Mouse (Mus musculus): ENCODE results near the gene Lrrfip1. TPM values are rescaled to one million over a fixed set of nuclear protein-coding genes. Genes with fewer than 3 reads are reported as not detected.

Lrrfip1 gene
- polyA plus RNA-seq, 1 experiment: 12.2 TPM

DNA sequence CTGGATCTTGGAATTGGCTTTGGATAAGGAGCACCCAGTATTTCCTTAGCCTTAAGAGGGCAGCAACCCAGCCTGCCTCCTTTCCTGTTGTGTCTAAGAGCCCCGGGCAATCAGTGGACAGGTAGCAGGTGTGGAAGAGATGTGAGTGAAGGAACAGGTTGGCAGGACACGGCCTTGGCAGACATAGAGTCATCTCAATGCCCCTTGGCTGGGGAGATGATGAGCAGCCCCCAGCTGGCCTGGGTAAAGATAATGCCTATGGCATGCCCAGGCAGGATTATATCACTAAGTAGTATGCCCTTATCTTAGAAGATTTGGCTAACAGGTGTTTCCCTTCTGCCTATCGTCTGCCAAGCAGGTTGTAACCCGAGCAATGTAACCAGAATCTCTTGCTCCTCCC, 1.4 kb upstream of the Lrrfip1 start:
- Histone ChIP-seq H3K9me3 (peaks cover 11% of the 10 kb centered on the region), H3K4me1 (peaks cover 49% of the 10 kb centered on the region), H3K27me3 (replicated peaks) (peaks cover 46% of the 10 kb centered on the region), H3K36me3 (replicated peaks; ENCODE audit: low read length) (peaks cover 5% of the 10 kb centered on the region), H3K4me3 (replicated peaks) (no peak overlapping the region)
- TF ChIP-seq GATA1 (IDR thresholded peaks at IDR 0.05; ENCODE audit: borderline replicate concordance, low read length) (no peak), FLI1 (IDR thresholded peaks at IDR 0.05; ENCODE audit: low read length) (no peak)

DNA sequence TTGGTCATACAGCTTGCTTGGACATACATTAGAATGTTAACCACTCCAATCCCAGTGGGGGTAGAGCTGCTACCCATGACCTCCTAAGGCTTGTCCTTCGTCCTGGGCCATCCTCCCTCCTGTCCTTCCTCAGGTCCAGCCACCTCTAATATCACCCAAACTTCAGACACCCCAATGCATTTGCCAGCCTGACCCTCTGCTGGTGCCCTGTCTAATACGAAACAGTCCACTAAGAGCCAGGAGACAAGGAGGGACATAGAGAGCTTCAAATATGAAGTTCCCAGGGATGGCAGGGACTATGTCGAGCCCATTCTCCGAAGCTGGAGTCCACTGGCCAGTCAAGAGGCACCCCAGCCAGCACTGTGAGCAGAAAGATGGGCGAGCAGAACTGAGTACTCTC, 896 bp upstream of the Lrrfip1 start:
- Histone ChIP-seq H3K27me3 (replicated peaks) (peaks cover 46% of the 10 kb centered on the region), H3K36me3 (replicated peaks; ENCODE audit: low read length) (peaks cover 7% of the 10 kb centered on the region), H3K9me3 (peaks cover 11% of the 10 kb centered on the region), H3K4me3 (replicated peaks) (peak overlapping the region; percentile 97), H3K4me1 (peaks cover 54% of the 10 kb centered on the region)
- TF ChIP-seq GATA1 (IDR thresholded peaks at IDR 0.05; ENCODE audit: borderline replicate concordance, low read length): no peak
- TF ChIP-seq FLI1 (IDR thresholded peaks at IDR 0.05; ENCODE audit: low read length): no peak

DNA sequence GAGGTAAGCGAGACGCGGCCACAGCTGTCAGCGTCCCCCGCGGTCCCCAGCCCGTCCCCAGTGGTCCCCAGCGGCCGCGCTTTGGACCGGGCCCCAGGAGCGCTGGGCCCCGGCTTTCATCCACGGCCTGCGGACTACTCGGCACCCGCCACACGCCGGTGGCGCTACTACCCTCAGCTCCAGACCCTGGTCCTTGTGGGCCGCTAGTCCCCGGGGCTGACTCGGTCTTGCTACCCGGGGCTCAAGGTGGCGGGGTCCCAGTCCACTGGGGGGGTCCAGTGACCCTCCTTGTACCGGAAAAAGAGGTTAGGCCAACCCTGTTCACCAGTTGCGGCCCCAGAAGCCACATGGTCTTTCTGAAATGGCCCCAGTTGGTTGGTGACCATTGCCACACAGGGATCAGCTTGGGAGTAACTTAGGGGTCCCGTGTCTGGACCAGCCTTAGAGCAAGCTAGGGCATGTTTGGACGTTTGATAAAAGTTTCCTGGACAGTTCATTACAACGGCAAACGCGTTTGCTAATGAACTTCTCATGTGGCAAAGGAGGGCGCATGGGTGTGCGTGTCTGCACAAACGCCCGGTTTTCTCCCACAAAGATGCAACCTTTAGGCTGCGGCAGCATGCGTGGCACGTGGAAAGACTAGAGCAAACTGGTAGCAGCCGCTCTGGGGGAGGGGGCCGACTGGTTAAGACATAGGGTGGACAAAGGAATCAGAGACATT, 514 bp downstream of the Lrrfip1 start:
- Histone ChIP-seq H3K4me1 (peaks cover 68% of the 10 kb centered on the region), H3K9me3 (peaks cover 11% of the 10 kb centered on the region), H3K4me3 (replicated peaks) (peak overlapping the region; percentile 97), H3K36me3 (replicated peaks; ENCODE audit: low read length) (peaks cover 10% of the 10 kb centered on the region), H3K27me3 (replicated peaks) (peaks cover 46% of the 10 kb centered on the region)
- TF ChIP-seq FLI1 (IDR thresholded peaks at IDR 0.05; ENCODE audit: low read length): no peak
- no peak for TF ChIP-seq GATA1 (IDR thresholded peaks at IDR 0.05; ENCODE audit: borderline replicate concordance, low read length)

DNA sequence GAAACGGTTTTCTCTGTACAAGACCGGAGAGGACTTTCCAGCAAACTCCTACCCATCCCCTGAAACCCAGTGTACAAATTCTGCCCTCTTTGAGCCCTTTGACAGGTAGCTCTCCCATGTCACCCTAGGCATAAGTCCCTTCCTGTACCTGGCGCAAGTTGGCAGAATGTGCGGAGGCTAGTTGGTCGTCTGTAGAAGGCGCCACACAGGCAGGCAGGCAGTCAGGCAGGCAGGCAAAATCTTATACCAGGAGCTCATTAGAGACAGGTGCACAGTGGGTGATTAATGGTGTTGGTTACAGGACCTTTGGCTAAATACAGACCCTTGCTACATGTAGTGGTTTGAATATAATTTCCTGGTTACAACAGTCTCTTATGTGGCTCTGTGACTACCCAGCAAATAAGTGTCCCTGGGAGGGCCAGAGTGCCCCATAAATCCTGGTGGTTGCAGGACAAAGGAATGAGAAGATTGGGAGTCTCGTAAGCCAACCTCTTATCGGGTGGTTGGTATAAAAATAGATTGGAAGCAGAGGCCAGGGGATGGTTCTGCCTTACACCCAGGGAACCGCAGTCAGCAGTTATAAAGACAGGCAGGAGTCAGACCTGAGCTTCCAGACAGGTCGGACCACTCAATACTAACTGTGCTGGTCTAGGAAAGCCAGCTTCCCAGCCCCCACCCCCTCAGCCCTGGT, 1.5 kb downstream of the Lrrfip1 start:
- Histone ChIP-seq H3K27me3 (replicated peaks) (peaks cover 46% of the 10 kb centered on the region), H3K9me3 (peaks cover 11% of the 10 kb centered on the region), H3K4me1 (peaks cover 68% of the 10 kb centered on the region), H3K4me3 (replicated peaks) (peak overlapping the region; percentile 97), H3K36me3 (replicated peaks; ENCODE audit: low read length) (peaks cover 10% of the 10 kb centered on the region)
- TF ChIP-seq FLI1 (IDR thresholded peaks at IDR 0.05; ENCODE audit: low read length): no peak
- TF ChIP-seq GATA1 (IDR thresholded peaks at IDR 0.05; ENCODE audit: borderline replicate concordance, low read length): no peak

DNA sequence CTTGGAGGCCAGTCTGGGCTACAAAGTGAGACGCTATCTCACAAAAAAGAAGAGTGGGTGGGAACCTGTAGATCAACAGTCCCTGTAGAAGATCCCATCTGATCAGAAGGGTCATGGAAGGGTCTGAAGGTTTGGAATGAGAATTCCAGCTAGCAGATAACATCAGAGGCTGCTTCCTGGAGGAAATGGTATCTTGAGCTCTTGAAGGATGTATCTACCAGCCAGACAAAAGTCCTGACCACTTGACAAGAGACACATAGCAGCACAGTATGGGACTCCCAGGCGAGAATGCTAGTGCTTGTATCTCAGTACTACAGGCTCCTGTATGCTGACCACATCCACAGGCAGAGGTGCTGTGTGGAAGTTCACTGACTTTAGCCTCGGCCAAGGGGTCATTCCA, 2.6 kb downstream of the Lrrfip1 start:
- H3K36me3 ChIP-seq (replicated peaks; ENCODE audit: low read length): peaks cover 10% of the 10 kb centered on the region
- peaks cover 7% of the 10 kb centered on the region for H3K9me3 ChIP-seq
- no peak for TF ChIP-seq FLI1 (IDR thresholded peaks at IDR 0.05; ENCODE audit: low read length)
- TF ChIP-seq GATA1 (IDR thresholded peaks at IDR 0.05; ENCODE audit: borderline replicate concordance, low read length): no peak
- peaks cover 71% of the 10 kb centered on the region for H3K4me1 ChIP-seq
- peaks cover 45% of the 10 kb centered on the region for H3K27me3 ChIP-seq (replicated peaks)
- peak overlapping the region; percentile 7 for H3K4me3 ChIP-seq (replicated peaks)

DNA sequence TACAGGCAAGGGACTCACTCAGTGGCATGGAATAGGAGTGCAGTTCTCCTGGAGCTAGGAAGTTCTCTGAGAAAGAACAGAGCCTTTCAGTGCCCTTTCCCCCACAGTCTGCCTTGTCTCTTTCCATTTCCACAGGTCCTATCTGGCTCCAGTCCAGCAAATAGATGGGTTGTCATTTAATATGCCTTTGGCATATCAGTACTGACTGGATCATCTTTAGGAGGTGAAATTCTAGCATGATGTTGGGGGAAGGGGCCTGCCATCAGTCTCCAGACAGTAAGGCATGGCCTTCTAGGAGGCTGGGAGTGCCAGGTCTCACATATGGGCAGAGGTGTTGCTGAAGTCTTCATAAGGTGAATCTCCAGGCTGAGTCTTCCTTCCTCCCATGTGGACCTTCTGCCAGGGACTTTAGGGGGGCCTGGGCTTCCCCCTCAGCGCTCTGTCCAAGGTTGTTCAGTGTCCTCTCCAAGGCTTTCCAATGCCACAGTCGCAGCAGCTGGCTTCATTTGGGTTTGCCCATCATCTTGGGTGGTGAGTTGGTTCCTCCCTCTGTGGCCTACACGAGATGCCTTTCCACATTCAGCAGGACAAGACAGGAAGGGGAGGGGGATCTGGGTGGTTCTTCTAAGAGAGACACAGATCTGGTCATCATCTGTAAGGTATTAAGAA, 3.5 kb downstream of the Lrrfip1 start:
- Histone ChIP-seq H3K36me3 (replicated peaks; ENCODE audit: low read length) (peaks cover 10% of the 10 kb centered on the region), H3K4me1 (peaks cover 75% of the 10 kb centered on the region), H3K27me3 (replicated peaks) (peaks cover 42% of the 10 kb centered on the region), H3K4me3 (replicated peaks) (no peak overlapping the region), H3K9me3 (no peaks in the 10 kb centered on the region)
- TF ChIP-seq FLI1 (IDR thresholded peaks at IDR 0.05; ENCODE audit: low read length): no peak
- TF ChIP-seq GATA1 (IDR thresholded peaks at IDR 0.05; ENCODE audit: borderline replicate concordance, low read length): no peak

DNA sequence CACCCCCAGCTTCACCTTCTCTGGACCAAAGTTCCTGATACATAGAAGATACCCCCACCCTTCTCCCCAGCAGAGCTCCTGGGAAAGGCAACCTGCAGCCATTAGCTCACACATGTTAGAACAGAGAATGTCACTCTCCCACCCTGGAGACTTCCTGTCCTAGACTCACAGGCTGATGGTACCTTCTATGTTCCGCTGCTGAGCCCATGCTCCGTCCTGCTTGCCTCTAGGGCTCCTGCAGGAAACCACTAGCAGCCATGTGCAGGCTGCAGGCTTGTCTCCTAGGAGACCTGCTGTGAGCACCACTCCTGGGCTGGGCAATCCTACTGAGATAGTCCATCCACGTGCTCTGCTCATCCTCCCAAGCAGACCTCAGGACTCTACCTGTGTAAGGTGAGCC, 4.1 kb downstream of the Lrrfip1 start:
- TF ChIP-seq FLI1 (IDR thresholded peaks at IDR 0.05; ENCODE audit: low read length): no peak
- Histone ChIP-seq H3K36me3 (replicated peaks; ENCODE audit: low read length) (peaks cover 10% of the 10 kb centered on the region), H3K9me3 (no peaks in the 10 kb centered on the region), H3K27me3 (replicated peaks) (peaks cover 35% of the 10 kb centered on the region), H3K4me1 (peaks cover 69% of the 10 kb centered on the region), H3K4me3 (replicated peaks) (no peak overlapping the region)

DNA sequence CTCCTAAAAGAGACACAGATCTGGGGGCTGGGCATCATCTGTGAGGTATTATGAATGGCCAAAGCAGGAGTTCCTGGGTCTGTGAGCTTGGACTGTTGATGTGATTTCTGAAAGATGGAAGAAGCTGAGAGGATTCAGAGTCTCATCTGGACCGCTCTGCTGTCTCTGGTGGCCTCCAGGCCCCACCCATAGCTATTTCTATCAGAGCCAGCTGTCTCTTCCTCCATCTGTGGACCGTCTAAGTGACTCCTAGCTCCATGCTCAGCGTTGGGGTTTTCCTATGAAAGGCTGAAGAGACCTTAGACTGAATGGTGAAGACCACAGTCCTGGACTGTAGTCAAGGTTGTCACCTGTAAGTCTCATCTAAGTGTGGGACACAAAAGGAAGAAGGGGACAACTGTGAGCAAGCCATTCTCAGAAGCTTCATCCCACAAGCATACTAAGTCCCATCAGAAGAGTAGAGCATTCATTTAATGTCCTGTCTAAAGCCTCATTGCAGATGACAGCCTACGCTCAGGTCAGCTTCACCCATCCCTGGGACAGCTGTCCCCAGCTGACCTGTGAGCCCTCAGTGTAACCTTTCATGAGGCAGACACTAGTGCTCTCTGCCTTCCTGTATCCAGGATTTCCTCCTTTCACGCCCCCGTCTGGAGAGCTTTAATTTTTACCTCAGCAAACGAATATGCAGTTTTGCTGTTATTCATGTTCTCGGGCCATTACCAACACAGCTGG, 5.2 kb downstream of the Lrrfip1 start:
- H3K4me3 ChIP-seq (replicated peaks): no peak overlapping the region
- TF ChIP-seq FLI1 (IDR thresholded peaks at IDR 0.05; ENCODE audit: low read length) (no peak), GATA1 (IDR thresholded peaks at IDR 0.05; ENCODE audit: borderline replicate concordance, low read length) (no peak)
- H3K36me3 ChIP-seq (replicated peaks; ENCODE audit: low read length): peaks cover 10% of the 10 kb centered on the region
- H3K4me1 ChIP-seq: peaks cover 66% of the 10 kb centered on the region
- peaks cover 25% of the 10 kb centered on the region for H3K27me3 ChIP-seq (replicated peaks)
- H3K9me3 ChIP-seq: no peaks in the 10 kb centered on the region

DNA sequence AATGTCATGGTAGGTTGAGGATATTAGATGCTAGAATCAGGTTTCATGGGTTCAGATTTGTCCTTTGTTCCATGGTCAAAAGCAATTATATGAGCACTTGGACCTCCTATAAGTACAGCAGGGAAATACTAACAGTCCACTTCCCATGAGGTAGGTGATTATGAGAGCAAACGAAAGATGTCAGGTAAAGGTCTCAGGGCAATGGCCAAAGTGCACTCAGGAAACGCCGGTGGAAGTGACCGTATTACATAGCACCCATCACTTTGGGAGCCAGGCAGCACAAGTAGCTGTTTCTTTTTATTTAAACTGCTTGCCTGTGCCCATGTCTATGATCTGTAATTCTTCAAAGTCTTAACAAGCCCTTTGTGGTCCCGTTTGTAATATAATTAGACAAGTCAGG, 7.5 kb downstream of the Lrrfip1 start:
- TF ChIP-seq GATA1 (IDR thresholded peaks at IDR 0.05; ENCODE audit: borderline replicate concordance, low read length) (no peak), FLI1 (IDR thresholded peaks at IDR 0.05; ENCODE audit: low read length) (no peak)
- Histone ChIP-seq H3K4me1 (peaks cover 68% of the 10 kb centered on the region), H3K27me3 (replicated peaks) (peaks cover 8% of the 10 kb centered on the region), H3K9me3 (no peaks in the 10 kb centered on the region), H3K36me3 (replicated peaks; ENCODE audit: low read length) (peaks cover 12% of the 10 kb centered on the region), H3K4me3 (replicated peaks) (no peak overlapping the region)

Measured in megakaryocyte, embryonic 14.5 days (primary cell).